Mouse (Mus musculus) liver, embryonic 14 days (tissue): ENCODE measurements around the gene Asic2. TPM values are rescaled to one million over a fixed set of nuclear protein-coding genes. Genes with fewer than 3 reads are reported as not detected.

ENCODE experiments used
- polyA plus RNA-seq: library from polyadenylated mRNA; depleted of rRNA; stranded (reverse); fragments of >200 nt; gene quantifications from 2 replicates; pipeline ENCODE4 v1.2.3, GENCODE M21; 2012; rRNA removed

The Asic2 gene
- polyA plus RNA-seq, result 0.01 TPM in 1 of 2 replicates, not detected in the other

GRCm38 (mm10) chr11:81968401-81968881 lies at the start of gene Asic2:
TSS of gene Asic2 (minus strand) at chr11:81968457.

DNA sequence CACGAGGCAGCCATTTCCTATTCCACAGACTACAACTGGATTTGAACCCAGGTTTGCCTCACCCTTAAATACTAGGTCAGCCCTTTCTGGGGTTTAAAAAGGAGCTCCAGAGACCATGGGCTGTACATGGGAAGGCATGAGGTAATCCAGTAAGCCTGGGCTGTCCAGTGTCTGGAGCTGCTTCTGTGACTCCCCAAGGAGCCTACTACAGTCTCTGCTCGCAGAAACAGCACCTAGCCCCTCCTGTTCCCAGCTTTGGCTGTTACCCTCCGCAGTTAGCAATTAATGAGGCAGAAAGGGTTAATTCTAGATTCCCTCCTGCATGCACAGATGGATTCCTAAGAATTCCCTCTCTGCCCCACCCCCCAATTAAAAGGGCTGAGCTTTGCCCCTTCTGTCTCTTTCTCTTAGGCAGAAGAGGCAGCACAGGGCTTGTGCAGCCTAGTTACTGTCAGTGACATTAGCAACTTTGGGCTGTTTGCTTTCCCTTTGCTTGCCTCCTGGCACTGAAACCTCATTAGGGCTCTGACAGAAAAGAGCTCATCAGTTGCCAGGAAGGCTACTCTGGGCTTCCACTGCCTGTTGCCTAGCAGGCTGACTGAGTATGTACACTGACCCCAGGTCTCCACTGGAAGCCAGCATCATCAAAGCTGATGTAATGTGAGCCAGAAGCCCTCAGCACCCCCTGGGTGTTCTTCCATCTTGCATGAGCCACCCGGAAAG lies 107.8 kb downstream of the Asic2 start, which contains the start of gene 5530401A14Rik:
TSS of gene 5530401A14Rik (plus strand) at position 424 of the 723 bp plus-strand sequence.

GRCm38 (mm10) chr11:80858065-80858464 lies 1110.2 kb downstream of the Asic2 start, which contains the start of gene Spaca3:
TSS of gene Spaca3 (plus strand) at chr11:80858365.

Other genes with a start within 250 kb of the Asic2 start
- not detected in 2 replicates for gene 5530401A14Rik, start 107.8 kb downstream of the Asic2 start, polyA plus RNA-seq
- gene Ccl2, start 67.1 kb upstream of the Asic2 start, polyA plus RNA-seq, result 1.1 and 1.3 TPM in 2 replicates
- not detected in 2 replicates for gene Gm17268, start 70.1 kb upstream of the Asic2 start, polyA plus RNA-seq
- gene Ccl7, start 77.3 kb upstream of the Asic2 start, polyA plus RNA-seq, result 0.16 and 0.27 TPM in 2 replicates
- gene Ccl11, start 89.4 kb upstream of the Asic2 start, polyA plus RNA-seq, result 0.18 TPM in 1 of 2 replicates, not detected in the other
- 0.47 and 0.70 TPM in 2 replicates for gene Ccl12, start 133.4 kb upstream of the Asic2 start, polyA plus RNA-seq
- gene Ccl8, start 146.7 kb upstream of the Asic2 start, polyA plus RNA-seq, result not detected in 2 replicates